Mouse (Mus musculus) ES-Bruce4 (cell line): Measurements from ENCODE around the gene Catsperz.

Experiments
- CTCF ChIP-seq: IDR thresholded peaks from one replicate; pipeline ENCODE4 v1.8.1; 2011; ENCODE audit warnings: low read depth, low read length
- POLR2A ChIP-seq: IDR thresholded peaks from one replicate; pipeline ENCODE4 v1.8.1; 2011; ENCODE audit warnings: low read length; ENCODE audit not compliant: insufficient read depth

DNA sequence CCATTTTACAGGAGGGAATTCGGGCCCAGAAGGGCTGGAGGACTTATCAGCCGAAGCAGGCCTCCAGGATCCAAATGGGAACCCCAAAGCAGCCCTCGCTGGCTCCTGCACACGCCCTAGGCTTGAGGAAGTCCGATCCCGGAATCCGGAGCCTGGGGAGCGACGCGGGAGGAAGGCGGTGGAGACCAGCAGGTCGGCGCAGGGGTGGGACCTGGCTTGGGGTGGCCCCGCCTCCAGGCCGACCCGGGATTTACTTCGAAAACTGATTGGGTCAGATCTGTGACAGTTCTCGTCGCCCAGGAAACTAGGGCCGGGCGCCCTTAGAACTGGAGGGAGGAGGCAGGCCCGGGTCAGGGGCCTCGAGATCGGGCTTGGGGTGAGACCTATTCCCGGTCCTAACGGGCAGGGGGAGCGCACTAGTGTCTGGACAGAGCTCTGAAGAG is 17.1 kb upstream of the Catsperz start, which contains the start of gene Gpr137:
- TF ChIP-seq CTCF (no peak), POLR2A (peak; percentile 66)
